Mouse (Mus musculus) cortical plate, adult 2 months (tissue): Measurements from ENCODE around the gene Gm45194.

ENCODE experiments used
- CTCF ChIP-seq: fragments of 200-500 bp; IDR thresholded peaks from 2 replicates; pipeline ENCODE4 v1.5.1; 2011; ENCODE audit warnings: mild to moderate bottlenecking, control low read depth, low read length; ENCODE audit not compliant: insufficient read depth; ENCODE audit errors: extremely low read depth
- POLR2A ChIP-seq: fragments of 200-500 bp; IDR thresholded peaks from 2 replicates; pipeline ENCODE4 v1.6.1; 2011; ENCODE audit warnings: mild to moderate bottlenecking, low read length, control low read depth; ENCODE audit not compliant: insufficient read depth; ENCODE audit errors: extremely low read depth

- TF ChIP-seq CTCF (no peak), POLR2A (no peak)
Observed at GRCm38 (mm10) chrX:112255513-112255912, 364.3 kb downstream of the Gm45194 start.
